Mouse (Mus musculus) midbrain, postnatal 0 days (tissue): Measurements from ENCODE around the gene Adamts13. TPM values are rescaled to one million over a fixed set of nuclear protein-coding genes. Genes with fewer than 3 reads are reported as not detected.

ENCODE experiments used
- ATAC-seq: fragments of 200-750 bp; cut with Nextera tagmentation; 2 replicates; pipeline ENCODE4 v1.8.0; 2017; ENCODE audit warnings: moderate number of reproducible peaks, mild to moderate bottlenecking, moderate TSS enrichment, moderate library complexity; ENCODE audit not compliant: low FRiP score
- DNase-seq: peaks from one replicate; pipeline ENCODE4 v3.0.0-alpha.2; 2015; ENCODE audit warnings: low spot score
- H3K27ac ChIP-seq: fragments of 300-500 bp; sonication (generic); 2 replicates; pipeline ENCODE4 v1.5.1; 2014; ENCODE audit warnings: low read depth, mild to moderate bottlenecking, low read length, mixed read lengths
- H3K27me3 ChIP-seq: fragments of 300-500 bp; sonication (generic); 2 replicates; pipeline ENCODE4 v1.6.1; 2014; ENCODE audit warnings: low read length, control low read depth, mixed read lengths; ENCODE audit not compliant: insufficient read depth
- H3K36me3 ChIP-seq: fragments of 300-500 bp; sonication (generic); 2 replicates; pipeline ENCODE4 v1.6.1; 2014; ENCODE audit warnings: low read length, control low read depth, mixed read lengths; ENCODE audit not compliant: insufficient read depth
- H3K4me1 ChIP-seq: fragments of 300-500 bp; sonication (generic); 2 replicates; pipeline ENCODE4 v1.6.1; 2014; ENCODE audit warnings: mild to moderate bottlenecking, control low read depth, antibody characterized with exemption, low read length, mixed read lengths; ENCODE audit not compliant: insufficient read depth
- H3K4me2 ChIP-seq: fragments of 300-500 bp; sonication (generic); 2 replicates; pipeline ENCODE4 v1.6.1; 2014; ENCODE audit warnings: low read depth, mild to moderate bottlenecking, low read length, mixed read lengths; ENCODE audit not compliant: poor library complexity, severe bottlenecking
- H3K4me3 ChIP-seq: fragments of 300-500 bp; sonication (generic); 2 replicates; pipeline ENCODE4 v1.5.1; 2014; ENCODE audit warnings: low read depth, mild to moderate bottlenecking, low read length, moderate library complexity
- H3K9ac ChIP-seq: fragments of 300-500 bp; sonication (generic); replicated peaks from 2 replicates; pipeline ENCODE4 v1.6.1; 2014; ENCODE audit warnings: mild to moderate bottlenecking, low read length, moderate library complexity, mixed read lengths; ENCODE audit not compliant: poor library complexity, severe bottlenecking
- H3K9me3 ChIP-seq: fragments of 300-500 bp; sonication (generic); 2 replicates; pipeline ENCODE4 v1.6.1; 2016; ENCODE audit warnings: low read length, control low read depth
- CTCF ChIP-seq: IDR thresholded peaks from 2 replicates; pipeline ENCODE4 v1.5.1; 2016; ENCODE audit warnings: antibody characterized with exemption, mild to moderate bottlenecking
- WGBS: fragments of 180-500 bp; shearing (Covaris S2); extraction: QIAGEN DNeasy Blood & Tissue Kit; methylation state at CpG from one replicate; pipeline ENCODE4 v1.1.7; 2014; 5-methylcytosine and 5-hydroxymethylcytosine counted together
- polyA plus RNA-seq: library from polyadenylated mRNA; unstranded; fragments of >200 nt; fragmentation: Nextera tagmentation; extraction: Ambion mirVana; gene quantifications from 2 replicates; pipeline ENCODE4 v1.2.1, GENCODE M21; 2015
- total RNA-seq: library from RNA; depleted of rRNA; stranded (reverse); fragments of >200 nt; gene quantifications from 2 replicates; pipeline ENCODE4 v1.2.3, GENCODE M21; 2014

Gene Adamts13
- total and polyA plus RNA-seq, 2 experiments from 2014 or later, result not detected

DNA sequence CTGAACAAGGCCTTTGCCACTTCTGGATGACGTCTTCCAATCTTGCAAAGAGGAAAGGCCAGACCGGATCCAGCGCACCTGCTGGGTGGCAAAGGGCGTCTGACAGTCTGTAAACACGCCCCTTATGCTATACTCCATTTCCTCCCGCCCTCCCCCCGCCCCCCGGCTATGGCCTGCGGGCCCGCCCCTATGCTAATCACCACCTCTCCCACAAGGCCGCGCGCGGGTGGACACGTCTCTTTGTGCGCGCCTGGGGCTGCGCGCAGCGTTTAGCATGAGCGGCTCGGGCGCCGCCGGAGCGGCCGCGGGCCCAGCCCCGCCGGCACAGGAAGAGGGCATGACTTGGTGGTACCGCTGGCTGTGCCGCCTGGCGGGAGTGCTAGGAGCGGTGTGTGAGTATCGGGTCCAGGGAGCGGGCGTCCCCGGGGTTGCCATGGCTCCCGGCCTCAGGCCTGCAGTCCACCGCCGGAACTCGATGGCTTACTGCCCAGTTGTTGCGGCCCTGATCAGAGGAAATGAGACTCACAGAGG lies 36.6 kb downstream of the Adamts13 start, which contains the start of gene Cacfd1:
TSS of gene Cacfd1 (plus strand) at position 213 of the 531 bp plus-strand sequence.
- Histone ChIP-seq H3K4me3 (peak within 1 kb of the TSS; percentile 67), H3K9me3 (no peaks in the 10 kb centered on the region), H3K4me1 (peaks cover 16% of the 10 kb centered on the region; the same call in 1 of the 2 replicates), H3K36me3 (peaks cover 12% of the 10 kb centered on the region), H3K27me3 (no peaks in the 10 kb centered on the region), H3K4me2 (peak within 1 kb of the TSS; percentile 84), H3K9ac (peak within 1 kb of the TSS; percentile 93), H3K27ac (peak within 1 kb of the TSS; percentile 83)
- peak; percentile 92 for DNase-seq
- no peak for TF ChIP-seq CTCF
- ATAC-seq, result peak; percentile 94
- WGBS, result 1% methylated on average over 43 of the region's 43 CpGs

DNA sequence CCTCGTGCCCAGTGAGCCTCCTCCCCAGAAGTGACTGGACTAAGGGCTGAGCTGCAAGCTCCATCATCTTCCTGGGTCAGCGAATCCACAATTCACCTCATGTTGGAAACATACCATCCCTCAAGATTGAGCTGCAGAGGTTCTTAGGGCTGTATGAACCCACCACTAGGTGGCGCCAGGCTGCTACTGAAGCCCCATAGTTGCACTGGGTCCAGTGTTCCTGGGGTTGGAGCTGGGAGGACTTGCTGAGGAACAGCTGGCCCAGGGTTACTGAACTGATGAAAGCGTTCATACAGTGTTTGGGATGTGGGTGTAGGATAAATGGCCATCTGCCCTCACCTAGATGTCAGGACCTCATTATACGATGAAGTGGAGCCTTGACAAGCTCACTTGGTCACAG lies 44.6 kb downstream of the Adamts13 start:
- TF ChIP-seq CTCF, result peak; percentile 88
- H3K36me3 ChIP-seq, result peaks cover 47% of the 10 kb centered on the region

DNA sequence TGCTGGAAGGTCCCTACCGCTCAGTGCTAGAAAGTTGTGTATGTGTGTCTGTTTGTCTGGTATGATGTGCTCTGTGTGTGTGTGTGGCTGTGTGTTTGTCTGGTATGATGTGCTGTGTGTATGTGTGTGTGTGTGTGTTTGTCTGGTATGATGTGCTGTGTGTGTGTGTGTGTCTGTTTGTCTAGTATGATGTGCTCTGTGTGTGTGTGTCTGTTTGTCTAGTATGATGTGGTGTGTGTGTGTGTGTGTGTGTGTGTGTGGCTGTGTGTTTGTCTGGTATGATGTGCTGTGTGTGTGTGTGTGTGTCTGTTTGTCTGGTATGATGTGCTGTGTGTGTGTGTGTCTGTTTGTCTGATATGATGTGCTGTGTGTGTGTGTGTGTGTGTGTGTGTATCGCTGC lies 46.3 kb downstream of the Adamts13 start:
- Histone ChIP-seq H3K9ac (no peak overlapping the region), H3K4me2 (no peak overlapping the region), H3K36me3 (peaks cover 39% of the 10 kb centered on the region), H3K4me3 (no peak overlapping the region), H3K4me1 (no peaks in the 10 kb centered on the region), H3K27ac (no peak overlapping the region), H3K9me3 (no peaks in the 10 kb centered on the region), H3K27me3 (no peaks in the 10 kb centered on the region)
- ATAC-seq, result no peak
- 83% methylated on average over 2 of the region's 2 CpGs for WGBS
- TF ChIP-seq CTCF, result no peak
- no peak for DNase-seq

More for the DNA sequence above, 44.6 kb downstream of the Adamts13 start:
- WGBS, result 52% methylated on average over 5 of the region's 5 CpGs
- Histone ChIP-seq H3K9me3 (no peaks in the 10 kb centered on the region), H3K27me3 (no peaks in the 10 kb centered on the region), H3K27ac (no peak overlapping the region), H3K9ac (no peak overlapping the region), H3K4me3 (no peak overlapping the region), H3K4me2 (no peak overlapping the region), H3K4me1 (no peaks in the 10 kb centered on the region)
- ATAC-seq, result no peak
- DNase-seq, result peak; percentile 74

DNA sequence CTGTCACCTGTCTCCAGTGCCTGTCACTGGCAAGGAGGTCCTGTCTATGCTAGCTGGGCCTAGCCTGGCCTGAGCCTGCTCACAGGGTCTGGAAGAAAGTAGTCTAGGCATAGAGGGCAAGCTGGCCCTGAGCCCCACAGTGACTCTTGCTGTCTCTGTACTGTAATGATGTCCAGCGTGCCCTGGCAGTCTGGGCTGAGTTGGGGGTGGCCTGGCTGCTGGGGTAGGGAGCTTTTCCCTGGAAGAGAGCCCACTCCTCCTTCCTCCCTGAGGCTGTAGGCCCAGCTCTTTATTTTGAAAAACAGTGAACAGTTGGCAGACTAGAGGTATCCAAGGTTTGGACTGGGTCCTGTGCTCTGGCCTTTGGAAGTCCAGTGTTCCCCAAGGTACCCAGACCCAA lies 47.9 kb downstream of the Adamts13 start:
- no peak overlapping the region for H3K9ac ChIP-seq
- no peak overlapping the region for H3K4me3 ChIP-seq
- H3K4me1 ChIP-seq, result no peaks in the 10 kb centered on the region
- H3K27me3 ChIP-seq, result no peaks in the 10 kb centered on the region
- DNase-seq, result no peak
- no peak for ATAC-seq
- no peak overlapping the region for H3K27ac ChIP-seq
- no peak overlapping the region for H3K4me2 ChIP-seq
- WGBS, result 68% methylated on average over 1 of the region's 1 CpGs
- peaks cover 27% of the 10 kb centered on the region for H3K36me3 ChIP-seq
- H3K9me3 ChIP-seq, result no peaks in the 10 kb centered on the region
- no peak for TF ChIP-seq CTCF

DNA sequence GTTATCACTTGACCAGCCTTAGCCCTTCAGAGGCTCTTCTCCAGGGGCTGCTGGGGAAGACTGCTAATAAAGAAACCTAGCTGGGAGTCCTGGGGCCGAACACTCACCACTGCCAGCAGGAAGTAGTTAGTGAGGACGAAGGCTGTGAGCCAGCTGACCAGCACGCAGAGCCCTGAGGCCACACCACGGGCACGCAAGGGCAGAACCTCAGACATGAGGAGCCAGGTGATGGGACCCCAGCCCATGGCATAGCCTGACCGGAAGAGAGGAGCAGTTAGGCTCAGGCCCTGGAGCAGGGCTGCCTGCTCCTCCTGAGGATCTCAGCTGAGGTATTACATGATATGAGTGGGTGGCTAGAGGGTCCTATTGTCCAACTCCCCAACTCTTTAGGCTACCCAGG lies 49.4 kb downstream of the Adamts13 start:
- Histone ChIP-seq H3K27ac (no peak overlapping the region), H3K4me2 (no peak overlapping the region), H3K27me3 (no peaks in the 10 kb centered on the region), H3K4me1 (peaks cover 10% of the 10 kb centered on the region; the same call in 1 of the 2 replicates), H3K4me3 (no peak overlapping the region), H3K36me3 (peaks cover 14% of the 10 kb centered on the region; the same call in 1 of the 2 replicates), H3K9ac (no peak overlapping the region), H3K9me3 (no peaks in the 10 kb centered on the region)
- DNase-seq (no peak), ATAC-seq (no peak)
- TF ChIP-seq CTCF, result no peak
- 81% methylated on average over 6 of the region's 6 CpGs for WGBS

DNA sequence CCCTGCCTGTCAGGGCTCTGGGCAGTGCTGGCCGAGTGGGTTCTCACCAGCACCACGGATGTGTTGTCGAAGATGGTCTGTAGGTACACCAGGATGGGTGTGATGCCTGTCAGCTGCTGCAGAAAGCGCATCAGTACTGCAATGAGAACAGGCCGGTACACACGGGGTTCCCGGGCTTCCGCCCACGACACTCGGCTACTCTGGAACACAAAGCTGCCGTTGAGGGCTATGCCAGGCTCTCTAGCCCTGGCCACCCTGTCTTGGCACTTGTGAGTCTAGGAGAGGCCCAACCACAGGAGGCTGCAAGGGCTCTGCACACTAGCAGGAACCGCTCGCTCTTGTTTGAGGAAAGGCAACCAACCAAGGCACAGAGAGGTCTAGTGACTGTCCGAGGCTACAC lies 50.9 kb downstream of the Adamts13 start:
- no peak for ATAC-seq
- Histone ChIP-seq H3K27ac (no peak overlapping the region), H3K4me1 (peaks cover 13% of the 10 kb centered on the region; the same call in 1 of the 2 replicates), H3K4me3 (no peak overlapping the region), H3K27me3 (no peaks in the 10 kb centered on the region), H3K9ac (no peak overlapping the region), H3K36me3 (0 out of 2 replicates have a peak, but pooled peaks cover 3% of the 10 kb centered on the region), H3K4me2 (no peak overlapping the region), H3K9me3 (no peaks in the 10 kb centered on the region)
- TF ChIP-seq CTCF, result no peak
- no peak for DNase-seq
- WGBS, result 78% methylated on average over 14 of the region's 14 CpGs
